Mouse (Mus musculus) ES-E14 (cell line): ENCODE measurements around the gene Gstp3. TPM values are rescaled to one million over a fixed set of nuclear protein-coding genes. Genes with fewer than 3 reads are reported as not detected.
"Not testable (repeated sequence)": the region's sequence is repeated elsewhere in the genome, so short reads cannot be mapped to it uniquely, and the experiment has no call there.

ENCODE experiments used
- DNase-seq: peaks from one replicate; pipeline ENCODE4 v3.0.0-alpha.2; 2013; ENCODE audit warnings: low read depth, low spot score
- H3K27ac ChIP-seq: 2 replicates; pipeline ENCODE4 v1.5.1; 2012; ENCODE audit warnings: low read depth, mild to moderate bottlenecking, low read length, moderate library complexity, mixed read lengths; ENCODE audit not compliant: poor library complexity, insufficient read depth, severe bottlenecking
- H3K36me3 ChIP-seq: 2 replicates; pipeline ENCODE4 v1.6.1; 2012; ENCODE audit warnings: mild to moderate bottlenecking, low read length, moderate library complexity, mixed read lengths; ENCODE audit not compliant: control insufficient read depth, poor library complexity, insufficient read depth, severe bottlenecking
- H3K4me1 ChIP-seq, 2 experiments: fragments of 150-350 bp in 1 of 2; sonication (generic) in 1 of 2; 2 replicates each; pipeline ENCODE4 v1.6.1; 2012; ENCODE audit warnings: low read length in 2 of 2, mild to moderate bottlenecking in 1 of 2, mixed read lengths in 1 of 2; ENCODE audit not compliant: control insufficient read depth in 2 of 2, insufficient read depth in 2 of 2, poor library complexity in 1 of 2
- H3K4me3 ChIP-seq, 2 experiments: fragments of 150-350 bp in 1 of 2; sonication (generic) in 1 of 2; 2 replicates each; pipeline ENCODE4 v1.5.1; 2012; ENCODE audit warnings: low read length in 2 of 2, low read depth in 1 of 2, mild to moderate bottlenecking in 1 of 2, mixed read lengths in 1 of 2; ENCODE audit not compliant: insufficient read depth in 1 of 2, poor library complexity in 1 of 2, severe bottlenecking in 1 of 2
- H3K9ac ChIP-seq: 2 replicates; pipeline ENCODE4 v1.6.1; 2012; ENCODE audit warnings: low read depth, mild to moderate bottlenecking, low read length, mixed read lengths; ENCODE audit not compliant: poor library complexity, insufficient read depth, severe bottlenecking
- H3K9me3 ChIP-seq: fragments of 150-350 bp; sonication (generic); 2 replicates; pipeline ENCODE4 v1.6.1; 2012; ENCODE audit warnings: low read depth, mild to moderate bottlenecking, low read length; ENCODE audit not compliant: control insufficient read depth, insufficient read depth
- CHD2 ChIP-seq: IDR thresholded peaks from 2 replicates; pipeline ENCODE4 v1.6.1; 2014; ENCODE audit warnings: mild to moderate bottlenecking, low read depth, low read length, inconsistent platforms
- HCFC1 ChIP-seq: IDR thresholded peaks from 2 replicates; pipeline ENCODE4 v1.6.1; 2012; ENCODE audit warnings: low read length, inconsistent platforms, borderline replicate concordance; ENCODE audit not compliant: insufficient read depth
- MAFK ChIP-seq: IDR thresholded peaks from 2 replicates; pipeline ENCODE4 v1.6.1; 2014; ENCODE audit warnings: mild to moderate bottlenecking, low read depth, low read length, inconsistent platforms; ENCODE audit not compliant: insufficient read depth
- ZC3H11A ChIP-seq: IDR thresholded peaks from 2 replicates; pipeline ENCODE4 v1.6.1; 2012; ENCODE audit warnings: low read depth, mild to moderate bottlenecking, inconsistent platforms, low read length, borderline replicate concordance
- ZNF384 ChIP-seq: IDR thresholded peaks from 2 replicates; pipeline ENCODE4 v1.6.1; 2012; ENCODE audit warnings: low read depth, low read length, inconsistent platforms
- in situ Hi-C, 2 experiments: fragments of 600-800 bp; cut with MboI; formaldehyde crosslinking; loops; one replicate each; pipeline ENCODE4 v1.15.1; 2025; ENCODE audit warnings: low sequenced_read_pairs in 2 of 2, inconsistent platforms in 1 of 2; ENCODE audit not compliant: unreplicated experiment in 2 of 2
- total RNA-seq: library from RNA; depleted of rRNA; stranded (reverse); fragments of 300-350 nt; gene quantifications from 2 replicates; pipeline ENCODE4 v1.2.3, GENCODE M21; 2012

The Gstp3 gene
- total RNA-seq, 1 experiment, result 3.4 TPM

GRCm38 (mm10) chr19:4066877-4067276 lies 7.5 kb upstream of the Gstp3 start:
- in situ Hi-C loops, result no loop called here
- no peak overlapping the region for H3K9ac ChIP-seq
- TF ChIP-seq ZNF384 (no peak), CHD2 (no peak), HCFC1 (no peak), ZC3H11A (no peak), MAFK (no peak)

GRCm38 (mm10) chr19:4066280-4066679 lies 6.9 kb upstream of the Gstp3 start:
- no peaks in the 10 kb centered on the region for H3K9me3 ChIP-seq
- no peak overlapping the region for H3K9ac ChIP-seq
- in situ Hi-C loops, result no loop called here
- no peak overlapping the region for H3K4me3 ChIP-seq
- TF ChIP-seq HCFC1 (no peak), ZC3H11A (no peak), ZNF384 (no peak), MAFK (no peak), CHD2 (no peak)
- no peak overlapping the region for H3K27ac ChIP-seq
- DNase-seq, result no peak
- H3K4me1 ChIP-seq, result 0 out of 4 replicates have a peak, but pooled peaks cover 0 to 5% of the 10 kb centered on the region in 2 experiments
- H3K36me3 ChIP-seq, result no peaks in the 10 kb centered on the region

More at GRCm38 (mm10) chr19:4066877-4067276, 7.5 kb upstream of the Gstp3 start:
- Histone ChIP-seq H3K4me1 (0 out of 4 replicates have a peak, but pooled peaks cover 0 to 5% of the 10 kb centered on the region in 2 experiments), H3K4me3 (no peak overlapping the region), H3K27ac (no peak overlapping the region), H3K9me3 (no peaks in the 10 kb centered on the region), H3K36me3 (no peaks in the 10 kb centered on the region)
- DNase-seq, result no peak

- H3K9me3 ChIP-seq, H3K4me3 ChIP-seq, in situ Hi-C loops, H3K27ac ChIP-seq, H3K9ac ChIP-seq, DNase-seq, H3K4me1 ChIP-seq, H3K36me3 ChIP-seq: not testable (repeated sequence)
Measured at GRCm38 (mm10) chr19:4064501-4064900, 5.1 kb upstream of the Gstp3 start.

GRCm38 (mm10) chr19:4063357-4063756 lies 4.0 kb upstream of the Gstp3 start:
- DNase-seq, in situ Hi-C loops: not testable (repeated sequence)

GRCm38 (mm10) chr19:4060899-4061465 lies 1.6 kb upstream of the Gstp3 start:
- in situ Hi-C loops, result no loop called here
- Histone ChIP-seq H3K36me3 (no peaks in the 10 kb centered on the region), H3K4me3 (no peak overlapping the region), H3K4me1 (peaks cover 12 to 30% of the 10 kb centered on the region in 2 experiments; a peak in 3 of 4 replicates), H3K27ac (no peak overlapping the region), H3K9ac (no peak overlapping the region), H3K9me3 (no peaks in the 10 kb centered on the region)
- no peak for DNase-seq
- TF ChIP-seq ZNF384, result no peak
- no peak for TF ChIP-seq HCFC1
- no peak for TF ChIP-seq CHD2
- TF ChIP-seq ZC3H11A, result no peak
- no peak for TF ChIP-seq MAFK

More at GRCm38 (mm10) chr19:4063357-4063756, 4.0 kb upstream of the Gstp3 start:
- H3K9ac ChIP-seq, H3K9me3 ChIP-seq, H3K4me3 ChIP-seq, H3K36me3 ChIP-seq, H3K27ac ChIP-seq: not testable (repeated sequence)
- H3K4me1 ChIP-seq, result peaks cover 7 to 12% of the 10 kb centered on the region in 2 experiments; a peak in 3 of 4 replicates

GRCm38 (mm10) chr19:4060044-4060898 lies 902 bp upstream of the Gstp3 start:
- in situ Hi-C loops, result not testable (repeated sequence)

More at GRCm38 (mm10) chr19:4060044-4060898, 902 bp upstream of the Gstp3 start:
- H3K9me3 ChIP-seq, DNase-seq, H3K36me3 ChIP-seq, H3K9ac ChIP-seq, H3K27ac ChIP-seq, H3K4me3 ChIP-seq: not testable (repeated sequence)
- H3K4me1 ChIP-seq, result peaks cover 16 to 36% of the 10 kb centered on the region in 2 experiments; a peak in 3 of 4 replicates
